Comparison of ENCODE assay signal across 8 mouse cellular contexts in the genomic region with DNA sequence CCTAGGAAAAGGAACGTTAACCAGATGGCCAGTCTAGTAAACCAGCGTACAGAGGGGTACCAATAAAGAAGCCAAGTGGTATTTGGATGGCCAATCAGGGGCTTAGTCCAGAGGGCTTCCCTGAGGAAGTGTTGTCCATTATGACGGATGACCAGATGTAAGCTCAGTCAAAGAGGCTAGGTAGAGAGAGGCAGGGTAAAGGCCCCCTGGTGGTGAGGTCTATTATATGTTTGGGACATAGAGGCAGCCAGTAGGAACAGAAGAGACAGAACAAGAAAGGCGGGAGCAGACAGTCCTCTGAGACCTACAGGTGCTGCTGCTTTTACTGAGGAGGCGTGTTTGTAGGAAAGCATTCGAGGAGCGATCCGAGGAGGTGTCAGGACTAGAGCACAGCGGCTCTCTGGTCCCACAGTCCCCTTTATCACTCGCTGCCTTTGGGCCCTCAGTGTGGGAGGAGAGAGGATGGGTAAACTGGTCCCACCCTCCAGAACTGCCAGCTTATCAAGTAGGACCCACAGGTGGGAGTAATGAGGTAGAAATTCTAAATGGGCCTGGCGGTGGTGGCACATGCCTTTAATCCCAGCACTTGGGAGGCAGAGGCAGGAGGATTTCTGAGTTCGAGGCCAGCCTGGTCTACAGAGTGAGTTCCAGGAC. TPM values are rescaled to one million over a fixed set of nuclear protein-coding genes. Genes with fewer than 3 reads are reported as not detected.
DNase-seq lines count a peak whose midpoint lies in the region; ATAC-seq lines count a peak whose summit lies in the region.

No protein-coding gene starts in this region.

- H3K27me3 ChIP-seq in hindbrain, embryonic 11.5 days (ENCODE audit: control insufficient read depth, insufficient read depth, low read length), result no peaks in the 10 kb centered on the region
- no peaks in the 10 kb centered on the region for H3K27me3 ChIP-seq in hindbrain, embryonic 16.5 days (replicated peaks; ENCODE audit: control insufficient read depth, insufficient read depth, low read length)
- H3K27me3 ChIP-seq in intestine, embryonic 15.5 days (replicated peaks), result no peaks in the 10 kb centered on the region
- H3K27me3 ChIP-seq in liver, embryonic 16.5 days (ENCODE audit: control insufficient read depth, insufficient read depth, low read depth, low read length), result peaks cover 10% of the 10 kb centered on the region

- H3K27ac ChIP-seq in hindbrain, embryonic 11.5 days (ENCODE audit: low read depth, low read length), result no peak overlapping the region
- no peak overlapping the region for H3K27ac ChIP-seq in hindbrain, embryonic 16.5 days (ENCODE audit: low read depth, low read length)
- no peak overlapping the region for H3K27ac ChIP-seq in intestine, embryonic 15.5 days
- H3K27ac ChIP-seq in liver, embryonic 16.5 days (ENCODE audit: low read length), result no peak overlapping the region

- H3K9ac ChIP-seq in hindbrain, embryonic 11.5 days (ENCODE audit: low read depth, low read length), result no peak overlapping the region
- no peak overlapping the region for H3K9ac ChIP-seq in hindbrain, embryonic 16.5 days (ENCODE audit: low read depth, low read length)
- H3K9ac ChIP-seq in intestine, embryonic 15.5 days, result no peak overlapping the region
- H3K9ac ChIP-seq in liver, embryonic 16.5 days (ENCODE audit: low read depth, low read length), result no peak overlapping the region; the same call in 1 of the 2 replicates

- no peaks in the 10 kb centered on the region for H3K9me3 ChIP-seq in hindbrain, embryonic 11.5 days (ENCODE audit: control insufficient read depth, low read length)
- no peaks in the 10 kb centered on the region for H3K9me3 ChIP-seq in hindbrain, embryonic 16.5 days (ENCODE audit: control insufficient read depth, low read length)
- H3K9me3 ChIP-seq in intestine, embryonic 15.5 days, result no peaks in the 10 kb centered on the region
- no peaks in the 10 kb centered on the region for H3K9me3 ChIP-seq in liver, embryonic 16.5 days (replicated peaks; ENCODE audit: control insufficient read depth, low read length)

- ATAC-seq in hindbrain, embryonic 11.5 days (ENCODE audit: low FRiP score), result peak; percentile 10; the same call in 1 of the 2 replicates
- ATAC-seq in hindbrain, embryonic 16.5 days, result no peak
- ATAC-seq in intestine, embryonic 15.5 days, result peak; percentile 41; the same call in 1 of the 2 replicates
- peak; percentile 62 for ATAC-seq in liver, embryonic 16.5 days (ENCODE audit: low read depth)

- H3K4me1 ChIP-seq in hindbrain, embryonic 11.5 days (replicated peaks; ENCODE audit: control insufficient read depth, insufficient read depth, low read length), result no peaks in the 10 kb centered on the region; the same call in 1 of the 2 replicates
- H3K4me1 ChIP-seq in hindbrain, embryonic 16.5 days (ENCODE audit: control insufficient read depth, insufficient read depth, low read depth, low read length), result peaks cover 9% of the 10 kb centered on the region
- H3K4me1 ChIP-seq in intestine, embryonic 15.5 days (replicated peaks), result peaks cover 12% of the 10 kb centered on the region
- peaks cover 44% of the 10 kb centered on the region for H3K4me1 ChIP-seq in liver, embryonic 16.5 days (ENCODE audit: control insufficient read depth, low read depth, low read length)

- WGBS in hindbrain, embryonic 11.5 days, result 64% methylated on average over 12 of the region's 12 CpGs
- WGBS in hindbrain, embryonic 16.5 days, result 59% methylated on average over 12 of the region's 12 CpGs
- 53% methylated on average over 12 of the region's 12 CpGs for WGBS in intestine, embryonic 15.5 days
- WGBS in liver, embryonic 16.5 days (ENCODE audit: insufficient replicate concordance), result 38% methylated on average over 12 of the region's 12 CpGs

- no peak overlapping the region for H3K4me3 ChIP-seq in hindbrain, embryonic 11.5 days (ENCODE audit: low read depth, low read length)
- H3K4me3 ChIP-seq in hindbrain, embryonic 16.5 days (ENCODE audit: low read length), result no peak overlapping the region
- H3K4me3 ChIP-seq in intestine, embryonic 15.5 days (replicated peaks), result no peak overlapping the region
- H3K4me3 ChIP-seq in liver, embryonic 16.5 days (ENCODE audit: low read depth, low read length), result no peak overlapping the region

- DNase-seq in hindbrain, embryonic 11.5 days (ENCODE audit: low spot score), result peak; percentile 68
- peak; percentile 57 for DNase-seq in MEL-GATA-1-ER (ENCODE audit: extremely low read depth, low read depth)
- DNase-seq in embryo, embryonic 11 days, result peak; percentile 70
- peak; percentile 37 to 51 for DNase-seq in spleen, postnatal 36 days (ENCODE audit: low spot score in 2 of 2)
- no peak for DNase-seq in Muller cell, postnatal 12 days (ENCODE audit: inconsistent ontology term)

- no peak overlapping the region for H3K4me2 ChIP-seq in hindbrain, embryonic 11.5 days (replicated peaks; ENCODE audit: low read depth, low read length)
- H3K4me2 ChIP-seq in hindbrain, embryonic 16.5 days (ENCODE audit: low read length), result no peak overlapping the region
- no peak overlapping the region for H3K4me2 ChIP-seq in intestine, embryonic 15.5 days (replicated peaks)
- peak overlapping the region; percentile 25; the same call in 1 of the 2 replicates for H3K4me2 ChIP-seq in liver, embryonic 16.5 days (ENCODE audit: low read depth, low read length)

- no peaks in the 10 kb centered on the region for H3K36me3 ChIP-seq in hindbrain, embryonic 11.5 days (ENCODE audit: control insufficient read depth, insufficient read depth, low read length)
- H3K36me3 ChIP-seq in hindbrain, embryonic 16.5 days (ENCODE audit: control insufficient read depth, insufficient read depth, low read length), result no peaks in the 10 kb centered on the region
- no peaks in the 10 kb centered on the region for H3K36me3 ChIP-seq in intestine, embryonic 15.5 days
- no peaks in the 10 kb centered on the region for H3K36me3 ChIP-seq in liver, embryonic 16.5 days (ENCODE audit: control insufficient read depth, insufficient read depth)

RNA-seq across cellular contexts. Expression of a gene that starts 13.8 kb away (rescaled TPM):
- 4.1 and 4.4 TPM in 2 replicates for polyA plus RNA-seq in hindbrain, embryonic 11.5 days (2014; fragmentation: Nextera tagmentation; extraction: Ambion mirVana)
- polyA plus RNA-seq in hindbrain, embryonic 16.5 days (2015; fragmentation: Nextera tagmentation; extraction: Ambion mirVana), result 6.7 and 7.0 TPM in 2 replicates
- 12.2 and 14.2 TPM in 2 replicates for polyA plus RNA-seq in intestine, embryonic 15.5 days (2015; fragmentation: Nextera tagmentation; extraction: Ambion mirVana)
- 0.95 and 1.4 TPM in 2 replicates for polyA plus RNA-seq in liver, embryonic 16.5 days (2015; fragmentation: Nextera tagmentation; extraction: Ambion mirVana)

RNA-seq across cellular contexts. Expression of a gene that starts 31.7 kb away (rescaled TPM):
- polyA plus RNA-seq in hindbrain, embryonic 11.5 days (2014; fragmentation: Nextera tagmentation; extraction: Ambion mirVana), result 166 and 168 TPM in 2 replicates
- 56.8 and 68.4 TPM in 2 replicates for polyA plus RNA-seq in hindbrain, embryonic 16.5 days (2015; fragmentation: Nextera tagmentation; extraction: Ambion mirVana)
- 102 and 116 TPM in 2 replicates for polyA plus RNA-seq in intestine, embryonic 15.5 days (2015; fragmentation: Nextera tagmentation; extraction: Ambion mirVana)
- 18.1 and 18.8 TPM in 2 replicates for polyA plus RNA-seq in liver, embryonic 16.5 days (2015; fragmentation: Nextera tagmentation; extraction: Ambion mirVana)
